Comparison of ENCODE assay signal across 8 mouse cellular contexts in genomic region chr2:103743988-103744387, GRCm38 (mm10). TPM values are rescaled to one million over a fixed set of nuclear protein-coding genes. Genes with fewer than 3 reads are reported as not detected.
DNase-seq lines count a peak whose midpoint lies in the region; ATAC-seq and TF ChIP-seq lines count a peak whose summit lies in the region.

No protein-coding gene starts in this region.

- no peak overlapping the region for H3K9ac ChIP-seq in hindbrain, embryonic 14.5 days
- H3K9ac ChIP-seq in liver, adult 2 months (ENCODE audit: low read depth, low read length): no peak overlapping the region

- no peak overlapping the region for H3K4me2 ChIP-seq in hindbrain, embryonic 14.5 days (replicated peaks)

- H3K9me3 ChIP-seq in hindbrain, embryonic 14.5 days (ENCODE audit: control insufficient read depth, low read length): no peaks in the 10 kb centered on the region

- H3K79me2 ChIP-seq in liver, adult 2 months (ENCODE audit: control insufficient read depth, insufficient read depth, low read length): peaks cover 2% of the 10 kb centered on the region; the same call in 1 of the 2 replicates

- 83% methylated on average over 7 of the region's 7 CpGs for WGBS in hindbrain, embryonic 14.5 days
- WGBS in liver, adult 2 months: 84% methylated on average over 7 of the region's 7 CpGs
- 83% methylated on average over 7 of the region's 7 CpGs for WGBS in olfactory bulb, adult 2 months

- H3K4me1 ChIP-seq in hindbrain, embryonic 14.5 days (replicated peaks; ENCODE audit: control insufficient read depth, insufficient read depth, low read length): no peaks in the 10 kb centered on the region
- peaks cover 2% of the 10 kb centered on the region; the same call in 1 of the 2 replicates for H3K4me1 ChIP-seq in liver, adult 2 months (ENCODE audit: control insufficient read depth, insufficient read depth, low read length)
- peaks cover 6% of the 10 kb centered on the region; the same call in 1 of the 2 replicates for H3K4me1 ChIP-seq in olfactory bulb, adult 2 months (ENCODE audit: control insufficient read depth, insufficient read depth, low read length)

- H3K36me3 ChIP-seq in hindbrain, embryonic 14.5 days (replicated peaks; ENCODE audit: control insufficient read depth, insufficient read depth): peaks cover 67% of the 10 kb centered on the region
- H3K36me3 ChIP-seq in liver, adult 2 months (ENCODE audit: control insufficient read depth, insufficient read depth, low read length): peaks cover 26% of the 10 kb centered on the region

- DNase-seq in 3134 (ENCODE audit: extremely low read depth, insufficient read length, low spot score) (peak; percentile 32), A20 (ENCODE audit: low read depth, low spot score) (peak; percentile 70)
- DNase-seq in adrenal gland, postnatal 36 days: peak; percentile 36 to 60
- peak; percentile 60 for DNase-seq in embryo, embryonic 9.5 days (ENCODE audit: extremely low spot score)
- peak; percentile 76 for DNase-seq in hindbrain, embryonic 14.5 days (ENCODE audit: low spot score)
- peak; percentile 34 for DNase-seq in liver, adult 2 months (ENCODE audit: extremely low read depth, low read depth, low spot score)
- peak; percentile 24 for DNase-seq in yolk sac, embryonic 10.5 days (ENCODE audit: low spot score)

- TF ChIP-seq CTCF in liver, adult 2 months (IDR thresholded peaks at IDR 0.05; ENCODE audit: low read depth, low read length): peak; percentile 82
- TF ChIP-seq CTCF in olfactory bulb, adult 2 months (IDR thresholded peaks at IDR 0.05; ENCODE audit: insufficient read depth, low read depth, low read length): peak; percentile 37; the same call in 1 of the 2 replicates

- no peak overlapping the region for H3K4me3 ChIP-seq in hindbrain, embryonic 14.5 days (replicated peaks; ENCODE audit: low read length)
- no peak overlapping the region for H3K4me3 ChIP-seq in liver, adult 2 months (ENCODE audit: insufficient read depth, low read depth, low read length)
- no peak overlapping the region for H3K4me3 ChIP-seq in olfactory bulb, adult 2 months (ENCODE audit: insufficient read depth, low read depth, low read length)

- no peak for TF ChIP-seq POLR2A in liver, adult 2 months (IDR thresholded peaks at IDR 0.05; ENCODE audit: extremely low read depth, insufficient read depth, low read length)
- TF ChIP-seq POLR2A in olfactory bulb, adult 2 months (IDR thresholded peaks at IDR 0.05; ENCODE audit: insufficient read depth, low read depth, low read length): no peak

- H3K27ac ChIP-seq in hindbrain, embryonic 14.5 days: no peak overlapping the region
- no peak overlapping the region for H3K27ac ChIP-seq in liver, adult 2 months (replicated peaks; ENCODE audit: insufficient read depth, low read depth, low read length)
- H3K27ac ChIP-seq in olfactory bulb, adult 2 months (ENCODE audit: insufficient read depth, low read depth, low read length): no peak overlapping the region

- H3K27me3 ChIP-seq in hindbrain, embryonic 14.5 days (ENCODE audit: control insufficient read depth, insufficient read depth, low read length): no peaks in the 10 kb centered on the region
- no peaks in the 10 kb centered on the region for H3K27me3 ChIP-seq in liver, adult 2 months (ENCODE audit: control insufficient read depth, insufficient read depth, low read length)

- peak; percentile 21; the same call in 1 of the 2 replicates for ATAC-seq in hindbrain, embryonic 14.5 days (ENCODE audit: low FRiP score)

RNA-seq across cellular contexts. Expression of gene Nat10, which starts 17.1 kb away (rescaled TPM):
- total RNA-seq in adrenal gland, postnatal 36 days (2021): 10 to 100 TPM; 34.4 to 37.3 TPM
- 17.6 and 18.3 TPM in 2 replicates for polyA plus RNA-seq in hindbrain, embryonic 14.5 days (2014; fragmentation: Nextera tagmentation; extraction: Ambion mirVana)
- total RNA-seq in liver, adult 2 months (2014; rRNA removed): 8.8 and 8.9 TPM in 2 replicates
- 16.3 and 28.7 TPM in 2 replicates for polyA plus RNA-seq in liver, adult 2 months (2012; rRNA removed)
- not detected in 2 replicates for polyA plus RNA-seq in olfactory bulb, adult 2 months (2012; ENCODE audit: insufficient read depth, insufficient read length, low replicate concordance, missing spikeins)

RNA-seq across cellular contexts. Expression of gene Caprin1, which starts 53.5 kb away (rescaled TPM):
- total RNA-seq in adrenal gland, postnatal 36 days (2021): 100 to 1,000 TPM; 433 to 467 TPM
- polyA plus RNA-seq in hindbrain, embryonic 14.5 days (2014; fragmentation: Nextera tagmentation; extraction: Ambion mirVana): 399 and 416 TPM in 2 replicates
- total RNA-seq in liver, adult 2 months (2014; rRNA removed): 170 and 201 TPM in 2 replicates
- polyA plus RNA-seq in liver, adult 2 months (2012; rRNA removed): 90.7 and 97.3 TPM in 2 replicates
- polyA plus RNA-seq in olfactory bulb, adult 2 months (2012; ENCODE audit: insufficient read depth, insufficient read length, low replicate concordance, missing spikeins): 392 TPM in 1 of 2 replicates, not detected in the other

Comparison
In these comparisons a context has a peak if more than half of its experiments do, and no peak if none do; other contexts are left out.
1. DNase-seq: peak in every context shown above with its lines; median percentile 76 in hindbrain, embryonic 14.5 days; 70 in A20; 60 in embryo, embryonic 9.5 days; 48 in adrenal gland, postnatal 36 days; 34 in liver, adult 2 months; 32 in 3134; 24 in yolk sac, embryonic 10.5 days.